Mouse (Mus musculus): ENCODE results near the gene Tbc1d17.
"Not testable (repeated sequence)": the region's sequence is repeated elsewhere in the genome, so short reads cannot be mapped to it uniquely, and the experiment has no call there.

Gene Tbc1d17

GRCm38 (mm10) chr7:44848561-44849415 lies at the start of gene Tbc1d17, which contains the start of gene Akt1s1:
Gene Tbc1d17 (minus strand): TSS chr7:44849079.
Gene Akt1s1 (plus strand): TSS chr7:44848991.
- DNase-seq (ENCODE audit: low spot score in 2 of 2) = peak; percentile 99 to 100

- DNase-seq (ENCODE audit: low spot score in 2 of 2) = peak in 1 of 2 experiments; percentile 21
These were observed 49.7 kb upstream of the Tbc1d17 start for GRCm38 (mm10) chr7:44898607-44899006.

GRCm38 (mm10) chr7:44896499-44896898 lies 47.6 kb upstream of the Tbc1d17 start:
- DNase-seq (ENCODE audit: low spot score in 2 of 2) = no peak

- peak; percentile 85 to 89 for DNase-seq (ENCODE audit: low spot score in 2 of 2)
These were observed 46.9 kb upstream of the Tbc1d17 start, which contains the start of gene Fuz for GRCm38 (mm10) chr7:44895593-44896434. Gene Fuz (plus strand): TSS chr7:44896079.

GRCm38 (mm10) chr7:44895206-44895592 lies 46.3 kb upstream of the Tbc1d17 start:
- DNase-seq (ENCODE audit: low spot score in 2 of 2) = no peak

GRCm38 (mm10) chr7:44894175-44894574 lies 45.3 kb upstream of the Tbc1d17 start:
- DNase-seq (ENCODE audit: low spot score in 2 of 2) = no peak

GRCm38 (mm10) chr7:44893197-44893596 lies 44.3 kb upstream of the Tbc1d17 start:
- no peak for DNase-seq (ENCODE audit: low spot score in 2 of 2)

GRCm38 (mm10) chr7:44892276-44892921 lies 43.5 kb upstream of the Tbc1d17 start, which contains the start of gene Med25:
Gene Med25 (minus strand): TSS chr7:44892712.
- peak; percentile 84 to 86 for DNase-seq (ENCODE audit: low spot score in 2 of 2)

GRCm38 (mm10) chr7:44891611-44892010 lies 42.7 kb upstream of the Tbc1d17 start:
- no peak for DNase-seq (ENCODE audit: low spot score in 2 of 2)

- DNase-seq (ENCODE audit: low spot score in 2 of 2) = no peak
These were observed 41.9 kb upstream of the Tbc1d17 start for GRCm38 (mm10) chr7:44890737-44891136.

- DNase-seq (ENCODE audit: low spot score in 2 of 2) = no peak
These were observed 41.3 kb upstream of the Tbc1d17 start for GRCm38 (mm10) chr7:44890180-44890579.

- no peak for DNase-seq (ENCODE audit: low spot score in 2 of 2)
These were observed 39.6 kb upstream of the Tbc1d17 start for GRCm38 (mm10) chr7:44888256-44889105.

- no peak for DNase-seq (ENCODE audit: low spot score in 2 of 2)
These were observed 38.1 kb upstream of the Tbc1d17 start for GRCm38 (mm10) chr7:44886964-44887363.

GRCm38 (mm10) chr7:44884637-44885036 lies 35.8 kb upstream of the Tbc1d17 start:
- DNase-seq (ENCODE audit: low spot score in 2 of 2) = no peak

- DNase-seq (ENCODE audit: low spot score in 2 of 2) = no peak
These were observed 34.2 kb upstream of the Tbc1d17 start for GRCm38 (mm10) chr7:44883036-44883435.

- DNase-seq (ENCODE audit: low spot score in 2 of 2) = no peak
These were observed 29.0 kb upstream of the Tbc1d17 start for GRCm38 (mm10) chr7:44877833-44878232.

GRCm38 (mm10) chr7:44871774-44872173 lies 22.9 kb upstream of the Tbc1d17 start:
- DNase-seq (ENCODE audit: low spot score in 2 of 2) = not testable (repeated sequence)

GRCm38 (mm10) chr7:44871181-44871580 lies 22.3 kb upstream of the Tbc1d17 start:
- no peak for DNase-seq (ENCODE audit: low spot score in 2 of 2)

GRCm38 (mm10) chr7:44870614-44871013 lies 21.7 kb upstream of the Tbc1d17 start:
- no peak for DNase-seq (ENCODE audit: low spot score in 2 of 2)

GRCm38 (mm10) chr7:44869697-44870528 lies 21.0 kb upstream of the Tbc1d17 start, which contains the start of gene Ptov1:
Gene Ptov1 (minus strand): TSS chr7:44869788.
- peak; percentile 75 to 81 for DNase-seq (ENCODE audit: low spot score in 2 of 2)

All from spleen, postnatal 36 days (tissue).